Mouse (Mus musculus) adrenal gland, adult (tissue): ENCODE results near the gene Ralgapa1.
A peak's percentile ranks its signal among the peaks of the same experiment; 100 is the strongest.
"Not testable (repeated sequence)": the region's sequence is repeated elsewhere in the genome, so short reads cannot be mapped to it uniquely, and the experiment has no call there.

Source experiments
- DNase-seq, 2 experiments: peaks; one replicate each; pipeline ENCODE4 v3.0.0; 2022 to 2023; ENCODE audit warnings: low spot score in 1 of 2; ENCODE audit not compliant: inconsistent age in 2 of 2

Gene Ralgapa1

GRCm38 (mm10) chr12:55599639-55600502 lies 221.1 kb downstream of the Ralgapa1 start:
- peak; percentile 63 to 88 for DNase-seq

DNA sequence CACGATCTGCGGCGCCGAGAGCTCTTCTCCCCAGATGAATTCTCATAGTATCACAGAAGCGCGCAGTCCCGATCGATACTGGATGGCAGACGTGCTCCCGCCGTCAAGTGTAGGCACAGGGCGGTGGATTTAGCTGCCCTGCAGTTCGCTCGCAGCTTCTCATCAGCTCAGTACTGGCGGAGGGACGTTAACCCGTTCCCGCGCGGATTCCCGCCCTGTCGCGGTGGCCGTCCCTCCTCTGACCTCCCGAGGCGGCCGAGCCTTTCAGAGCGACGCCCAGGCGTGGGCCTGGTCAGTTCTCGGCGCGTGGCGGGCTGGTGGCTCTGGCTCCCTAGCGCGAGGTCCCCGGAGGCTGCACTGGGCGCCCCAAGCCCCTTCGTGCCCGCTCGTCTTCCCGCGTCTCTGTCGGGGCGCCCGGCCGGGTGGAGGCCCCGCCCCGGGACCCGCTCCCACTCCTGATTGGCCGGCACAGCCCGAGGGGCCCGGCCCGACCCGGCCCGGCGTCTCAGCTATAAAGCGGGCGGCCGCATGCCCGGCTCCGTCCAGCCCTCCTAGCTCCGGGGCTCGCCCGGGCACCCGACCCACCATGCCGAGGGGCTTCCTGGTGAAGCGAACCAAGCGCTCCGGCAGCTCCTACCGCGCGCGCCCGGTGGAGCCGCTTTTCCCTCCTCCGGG lies 221.9 kb downstream of the Ralgapa1 start, which contains the start of gene Insm2:
Gene Insm2 (plus strand): TSS at position 541 of the 675 bp plus-strand sequence.
- DNase-seq, result peak; percentile 37 to 67

- no peak for DNase-seq
Measured at GRCm38 (mm10) chr12:55598537-55598886, 222.5 kb downstream of the Ralgapa1 start.

DNA sequence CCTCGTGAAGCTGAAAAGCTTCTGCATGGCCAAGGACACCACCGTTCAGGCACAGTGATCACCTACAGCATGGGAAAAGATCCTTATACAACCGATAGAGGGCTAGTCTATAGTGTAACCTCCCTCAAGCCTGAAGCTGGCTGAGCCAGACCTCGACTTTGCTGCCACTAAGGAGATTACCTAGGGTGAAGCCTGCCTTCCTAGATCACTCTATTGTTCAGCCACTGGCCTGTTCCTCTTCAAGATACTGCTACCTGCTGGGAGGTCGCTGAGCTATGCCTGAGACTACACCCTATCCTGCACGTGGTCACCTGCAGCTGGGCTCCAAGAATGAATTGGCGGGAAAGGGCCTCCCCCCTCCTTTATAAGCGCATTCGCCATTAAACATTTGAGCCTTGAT lies 234.0 kb downstream of the Ralgapa1 start:
- not testable (repeated sequence) for DNase-seq

DNA sequence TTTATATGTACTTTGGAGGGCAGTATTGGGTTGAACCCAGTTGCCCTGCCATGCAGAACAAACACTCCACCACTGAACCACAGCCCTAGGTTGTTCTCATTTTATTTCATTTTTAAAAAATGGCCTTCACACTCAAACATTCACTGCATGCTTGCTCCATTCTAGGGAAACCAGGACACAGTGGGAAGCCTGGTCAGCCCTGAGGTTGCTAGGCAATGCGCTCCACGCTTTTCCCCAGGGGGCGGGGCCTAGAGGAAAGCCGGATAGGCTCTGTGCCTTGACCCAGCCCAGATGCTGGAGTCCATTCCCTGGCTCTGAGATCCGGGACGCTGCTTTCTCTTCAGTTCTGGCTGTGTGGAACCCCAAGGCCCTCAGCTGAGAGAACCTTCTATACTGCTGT lies 247.2 kb downstream of the Ralgapa1 start:
- DNase-seq, result peak in 1 of 2 experiments; percentile 40

DNA sequence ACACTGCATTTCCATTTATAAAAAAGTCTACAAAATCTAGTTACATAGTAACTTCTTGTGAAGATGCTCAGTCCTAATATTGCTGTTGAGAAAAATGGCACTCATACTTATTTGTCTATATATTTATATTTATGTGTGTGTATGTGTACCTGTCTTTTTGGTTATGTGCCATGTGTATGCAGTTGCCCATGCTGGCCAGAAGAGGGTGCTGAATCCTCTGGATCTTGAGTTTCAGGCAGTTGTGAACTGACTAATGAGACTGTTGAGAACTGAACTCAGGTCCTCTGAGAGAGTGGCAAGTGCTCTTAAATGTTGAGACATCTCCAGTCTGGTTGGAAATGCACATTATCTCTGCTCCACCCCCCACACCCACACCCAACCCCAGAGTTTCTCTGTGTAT lies 247.9 kb downstream of the Ralgapa1 start:
- no peak for DNase-seq

GRCm38 (mm10) chr12:55571661-55572060 lies 249.3 kb downstream of the Ralgapa1 start:
- DNase-seq, result no peak

GRCm38 (mm10) chr12:55571181-55571580 lies 249.8 kb downstream of the Ralgapa1 start:
- DNase-seq, result no peak

GRCm38 (mm10) chr12:55570646-55571045 lies 250.3 kb downstream of the Ralgapa1 start:
- DNase-seq, result no peak

DNA sequence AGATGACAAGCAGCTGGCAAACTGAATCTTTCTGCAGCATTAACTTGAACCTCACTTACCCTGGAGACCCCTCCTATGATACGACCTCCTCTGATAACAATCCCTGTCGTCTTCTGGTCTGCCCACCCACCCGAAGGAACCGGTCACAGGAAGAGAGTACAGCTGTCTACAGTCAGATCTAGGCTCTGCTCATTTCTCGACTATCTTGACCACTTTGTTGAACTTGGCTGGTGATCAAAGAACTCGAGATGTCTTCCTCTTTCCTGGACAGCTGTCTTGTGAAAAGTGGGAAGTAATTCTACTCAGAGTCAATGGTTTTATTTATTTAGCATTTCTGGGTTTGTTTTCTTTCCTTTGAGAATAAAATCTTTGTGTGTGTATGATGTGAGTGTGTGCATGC lies 251.3 kb downstream of the Ralgapa1 start:
- DNase-seq, result no peak

DNA sequence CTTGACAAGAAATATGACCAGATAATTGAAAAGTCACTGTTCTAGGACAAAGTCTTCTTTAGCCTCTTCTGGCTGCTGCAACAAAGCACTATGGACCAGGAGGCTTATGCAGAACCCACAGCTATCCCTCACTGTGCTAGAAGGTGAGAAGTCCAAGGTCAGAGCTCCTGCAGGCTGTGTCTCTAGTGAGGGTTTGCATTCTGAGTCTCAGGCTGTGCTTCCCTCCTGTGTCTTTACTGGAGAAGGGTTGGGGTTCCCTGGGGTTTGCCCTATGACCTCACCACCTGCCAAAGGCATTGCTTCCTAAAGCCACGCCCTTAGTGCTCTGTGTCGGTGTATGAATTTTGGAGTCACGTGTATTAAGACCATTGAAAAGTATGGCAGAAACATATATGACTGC lies 252.5 kb downstream of the Ralgapa1 start:
- DNase-seq, result no peak

DNA sequence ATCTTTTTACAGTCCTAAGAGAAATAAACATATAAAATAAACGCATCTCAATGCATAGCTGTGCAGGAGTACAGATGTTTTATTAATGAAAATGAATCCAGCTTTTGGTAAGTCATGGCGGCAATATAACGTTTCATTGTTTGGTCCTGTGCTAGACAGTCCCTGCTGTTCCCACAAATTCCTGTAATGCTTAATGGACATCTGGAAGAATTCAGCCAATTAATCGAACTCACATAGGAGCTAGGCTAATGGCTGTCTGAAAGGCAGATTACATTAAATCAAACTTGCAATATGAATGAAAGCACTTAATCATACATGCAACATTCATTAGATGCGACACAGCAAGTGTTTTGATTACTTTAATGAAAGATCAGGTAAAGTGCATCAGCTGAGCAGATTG lies 254.1 kb downstream of the Ralgapa1 start:
- DNase-seq, result no peak

GRCm38 (mm10) chr12:55565867-55566266 lies 255.1 kb downstream of the Ralgapa1 start:
- DNase-seq, result no peak

- DNase-seq, result no peak
Measured at GRCm38 (mm10) chr12:55565206-55565605, 255.8 kb downstream of the Ralgapa1 start, which contains the start of gene Aldoart2. Gene Aldoart2, plus strand, starts transcription at chr12:55565239.

GRCm38 (mm10) chr12:55564187-55564963 lies 256.6 kb downstream of the Ralgapa1 start:
- DNase-seq, result no peak

- DNase-seq, result no peak
Measured at GRCm38 (mm10) chr12:55563742-55564141, 257.2 kb downstream of the Ralgapa1 start.

DNA sequence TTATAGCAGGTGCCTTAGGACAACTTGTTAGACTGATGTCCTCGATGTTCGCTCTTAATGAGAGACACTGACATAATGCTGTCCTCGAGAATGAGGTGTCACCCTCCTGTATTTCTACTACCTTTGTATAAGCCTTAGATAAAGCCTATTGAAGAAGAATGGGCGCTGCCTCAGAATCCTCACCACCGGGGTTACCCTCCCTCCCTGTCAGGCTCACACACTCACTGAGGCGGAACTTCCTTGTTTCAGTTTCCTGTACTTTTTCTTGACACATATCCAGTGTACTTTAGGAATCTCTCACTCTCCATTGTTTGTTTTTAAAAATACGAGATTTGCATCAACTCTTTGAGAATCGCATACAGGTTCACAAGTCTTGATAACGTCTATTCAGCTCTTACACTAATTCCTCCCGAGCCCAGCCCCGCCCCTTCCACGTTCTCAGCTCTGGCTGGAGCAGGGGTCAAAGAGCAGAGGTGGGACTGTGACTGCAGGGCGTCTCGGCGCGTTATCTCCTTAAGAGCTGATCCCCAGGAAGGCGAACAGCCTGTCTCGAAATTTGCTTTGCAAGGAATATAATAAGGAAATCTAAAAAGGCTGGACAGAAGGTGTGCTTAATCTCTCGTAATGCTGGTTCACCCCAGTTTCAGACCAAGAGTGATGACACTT lies 260.8 kb downstream of the Ralgapa1 start:
- DNase-seq, result peak in 1 of 2 experiments; percentile 58

DNA sequence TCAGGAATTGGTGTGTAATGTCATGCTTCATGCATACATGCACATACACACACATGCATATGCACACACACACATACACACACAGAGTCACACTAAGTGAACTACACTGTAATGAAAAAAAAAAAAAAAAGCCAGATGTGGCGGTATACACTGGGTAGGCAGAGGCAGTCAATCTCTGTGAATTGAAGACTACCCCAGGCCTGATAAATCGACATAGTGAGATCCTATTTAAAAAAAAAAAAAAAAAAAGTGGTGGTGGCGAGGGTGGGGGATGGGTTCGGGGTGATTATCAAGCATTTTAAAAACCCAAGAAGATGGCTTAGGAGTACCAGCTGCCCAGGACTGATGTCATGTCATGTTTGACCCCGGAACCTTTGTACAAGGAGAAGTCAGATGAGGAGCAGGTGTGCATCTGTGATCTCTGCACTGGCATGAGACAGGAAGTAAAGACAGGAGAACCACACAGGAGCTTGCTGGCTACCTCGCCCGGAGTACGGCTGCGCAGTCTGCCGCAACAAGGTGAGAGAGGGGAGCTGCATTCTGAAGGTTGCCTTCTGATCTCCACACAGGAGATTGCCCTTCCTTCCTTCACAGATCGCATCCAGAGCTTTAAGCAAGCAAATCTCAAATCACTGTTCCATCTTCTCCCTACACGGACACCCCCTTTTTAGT lies 261.6 kb downstream of the Ralgapa1 start:
- no peak for DNase-seq

DNA sequence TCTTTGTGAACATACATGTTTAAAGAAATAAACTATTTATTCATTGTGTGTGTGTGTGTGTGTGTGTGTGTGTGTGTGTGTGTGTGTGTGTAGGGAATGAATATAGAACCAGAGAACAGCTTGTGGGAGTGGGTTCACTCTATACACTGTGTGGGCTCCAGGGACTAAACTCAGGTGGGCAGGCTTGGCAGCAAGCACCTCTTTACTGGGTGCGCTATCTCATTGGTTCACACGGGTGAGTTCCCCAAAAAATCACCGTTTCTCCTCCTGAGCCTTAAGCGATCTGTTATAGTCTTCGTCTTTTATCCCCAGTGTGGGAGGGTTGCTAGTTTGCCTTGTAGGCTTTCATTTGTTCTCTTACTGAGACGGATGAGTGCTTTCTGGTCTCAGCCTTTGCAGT lies 263.1 kb downstream of the Ralgapa1 start:
- DNase-seq, result no peak

DNA sequence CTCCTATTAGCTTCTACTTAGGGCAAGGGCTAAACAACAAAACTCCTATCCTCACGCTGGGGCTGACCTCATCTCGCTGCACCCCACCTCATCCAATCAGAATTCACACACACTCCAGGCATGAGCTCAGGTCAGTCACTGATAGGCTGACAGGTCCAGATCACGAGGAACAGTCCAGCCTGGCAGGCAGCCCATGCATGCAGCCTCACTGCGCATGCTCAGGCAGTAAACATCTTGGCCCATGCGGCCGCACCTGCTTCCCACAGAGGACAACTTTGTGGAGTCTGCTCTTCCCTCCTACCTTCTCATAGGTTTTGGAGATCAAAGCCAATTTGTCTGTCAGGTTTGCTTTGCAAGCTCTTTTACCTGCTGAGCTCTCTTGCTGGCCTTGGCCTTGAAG lies 266.1 kb downstream of the Ralgapa1 start:
- DNase-seq, result not testable (repeated sequence)
